Mouse (Mus musculus) hindbrain, embryonic 15.5 days (tissue): ENCODE data around the gene Haus4. TPM values are rescaled to one million over a fixed set of nuclear protein-coding genes. Genes with fewer than 3 reads are reported as not detected.

Source experiments
- polyA plus RNA-seq: library from polyadenylated mRNA; unstranded; fragments of >200 nt; fragmentation: Nextera tagmentation; extraction: Ambion mirVana; gene quantifications from 2 replicates; pipeline ENCODE4 v1.2.1, GENCODE M21; 2015

The Haus4 gene
- polyA plus RNA-seq, 1 experiment from 2014 or later: 19.0 TPM

Other genes starting within 250 kb of the Haus4 start
- gene Oxa1l, start 193.8 kb downstream of the Haus4 start, polyA plus RNA-seq: 55.1 and 58.5 TPM in 2 replicates
- 4.5 and 5.9 TPM in 2 replicates for gene Slc7a7, start 136.8 kb downstream of the Haus4 start, polyA plus RNA-seq
- gene Mrpl52, start 127.7 kb downstream of the Haus4 start, polyA plus RNA-seq: 241 and 251 TPM in 2 replicates
- gene Mmp14, start 123.0 kb downstream of the Haus4 start, polyA plus RNA-seq: 51.1 and 53.4 TPM in 2 replicates
- gene Lrp10, start 90.5 kb downstream of the Haus4 start, polyA plus RNA-seq: 30.3 and 34.3 TPM in 2 replicates
- gene Rem2, start 78.5 kb downstream of the Haus4 start, polyA plus RNA-seq: 39.7 and 42.2 TPM in 2 replicates
- gene Prmt5, start 37.1 kb downstream of the Haus4 start, polyA plus RNA-seq: 89.7 and 101 TPM in 2 replicates
- gene Ajuba, start 22.9 kb upstream of the Haus4 start, polyA plus RNA-seq: 8.7 and 9.6 TPM in 2 replicates
- 5.1 and 6.1 TPM in 2 replicates for gene 4931414P19Rik, start 51.4 kb upstream of the Haus4 start, polyA plus RNA-seq
- gene Psmb5, start 63.4 kb upstream of the Haus4 start, polyA plus RNA-seq: 441 and 446 TPM in 2 replicates
- gene Psmb11, start 66.8 kb upstream of the Haus4 start, polyA plus RNA-seq: not detected in 2 replicates
- not detected in 2 replicates for gene Gm17606, start 86.3 kb upstream of the Haus4 start, polyA plus RNA-seq
- 12.2 and 12.6 TPM in 2 replicates for gene Cdh24, start 86.7 kb upstream of the Haus4 start, polyA plus RNA-seq
- 67.6 and 68.3 TPM in 2 replicates for gene 1700123O20Rik, start 131.6 kb upstream of the Haus4 start, polyA plus RNA-seq
- 124 and 137 TPM in 2 replicates for gene Acin1, start 132.3 kb upstream of the Haus4 start, polyA plus RNA-seq
- 0.28 and 0.30 TPM in 2 replicates for gene Gm29776, start 144.2 kb upstream of the Haus4 start, polyA plus RNA-seq
- gene Cebpe, start 157.6 kb upstream of the Haus4 start, polyA plus RNA-seq: not detected in 2 replicates
- gene Slc7a8, start 227.3 kb upstream of the Haus4 start, polyA plus RNA-seq: 8.0 and 9.1 TPM in 2 replicates